ENCODE assay signal across 11 mouse cellular contexts in the genomic region with DNA sequence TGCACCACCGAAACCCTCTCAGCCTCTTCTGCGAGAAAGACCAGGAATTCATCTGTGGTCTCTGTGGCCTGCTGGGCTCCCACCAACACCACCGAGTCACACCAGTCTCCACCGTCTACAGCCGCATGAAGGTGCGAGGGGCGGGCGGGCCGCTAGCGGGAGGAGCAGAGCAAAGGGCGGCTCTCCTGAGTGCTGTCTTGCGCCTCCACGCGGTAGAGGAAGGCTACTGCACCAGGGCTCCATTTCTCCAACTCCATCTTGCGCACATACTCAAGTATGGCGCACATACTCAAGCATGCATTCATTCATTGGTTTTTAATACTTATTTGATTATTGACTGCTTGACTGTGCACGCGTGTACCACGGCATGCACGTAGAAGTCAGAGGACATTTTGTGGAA. TPM values are rescaled to one million over a fixed set of nuclear protein-coding genes. Genes with fewer than 3 reads are reported as not detected.
A peak's percentile ranks its signal among the peaks of the same experiment; 100 is the strongest.
DNase-seq lines count a peak whose midpoint lies in the region; ATAC-seq and TF ChIP-seq lines count a peak whose summit lies in the region.
"Had no signal": no experiment of that assay in that cellular context is flagged by ENCODE, and none has a peak within 500 bp of the region (broad histone marks: within the 10 kb centered on the region; RNA-seq: fewer than 3 reads in every experiment).

No protein-coding gene starts in this region.

- no peak overlapping the region for H3K4me2 ChIP-seq in liver, embryonic 12.5 days
- no peak overlapping the region for H3K4me2 ChIP-seq in liver, embryonic 14.5 days (ENCODE audit: low read depth)

- no peak overlapping the region for H3K4me3 ChIP-seq in liver, adult 2 months (ENCODE audit: insufficient read depth, low read depth, low read length)
- H3K4me3 ChIP-seq in liver, embryonic 12.5 days, result no peak overlapping the region
- no peak overlapping the region for H3K4me3 ChIP-seq in liver, embryonic 14.5 days (ENCODE audit: insufficient read depth in 1 of 2, low read depth in 2 of 2, low read length in 2 of 2)

- TF ChIP-seq CTCF in liver, adult 2 months (IDR thresholded peaks at IDR 0.05; ENCODE audit: low read depth, low read length), result peak; percentile 56
- TF ChIP-seq CTCF in liver, embryonic 14.5 days (IDR thresholded peaks at IDR 0.05; ENCODE audit: low read depth), result peak; percentile 72

- no peaks in the 10 kb centered on the region for H3K79me2 ChIP-seq in liver, adult 2 months (ENCODE audit: control insufficient read depth, insufficient read depth, low read length)

- H3K27me3 ChIP-seq in liver, adult 2 months (ENCODE audit: control insufficient read depth, insufficient read depth, low read length), result no peaks in the 10 kb centered on the region
- H3K27me3 ChIP-seq in liver, embryonic 12.5 days (replicated peaks), result peaks cover 24% of the 10 kb centered on the region
- H3K27me3 ChIP-seq in liver, embryonic 14.5 days (ENCODE audit: control insufficient read depth, insufficient read depth, low read length), result no peaks in the 10 kb centered on the region; the same call in 1 of the 2 replicates

- no peak overlapping the region for H3K27ac ChIP-seq in liver, adult 2 months (replicated peaks; ENCODE audit: insufficient read depth, low read depth, low read length)
- H3K27ac ChIP-seq in liver, embryonic 12.5 days, result no peak overlapping the region
- no peak overlapping the region for H3K27ac ChIP-seq in liver, embryonic 14.5 days

- ATAC-seq in cerebellum, adult (ENCODE audit: insufficient number of reproducible peaks, low FRiP score, low TSS enrichment), result no peak
- ATAC-seq in liver, embryonic 12.5 days, result no peak
- no peak for ATAC-seq in liver, embryonic 14.5 days (ENCODE audit: insufficient read depth)

- TF ChIP-seq EP300 in liver, embryonic 14.5 days (IDR thresholded peaks at IDR 0.05; ENCODE audit: low read depth), result no peak

- H3K4me1 ChIP-seq in liver, adult 2 months (ENCODE audit: control insufficient read depth, insufficient read depth, low read length), result no peaks in the 10 kb centered on the region
- H3K4me1 ChIP-seq in liver, embryonic 12.5 days, result no peaks in the 10 kb centered on the region
- no peaks in the 10 kb centered on the region for H3K4me1 ChIP-seq in liver, embryonic 14.5 days (replicated peaks; ENCODE audit: control insufficient read depth in 2 of 2, insufficient read depth in 2 of 2, low read length in 1 of 2)

- no peak overlapping the region for H3K9ac ChIP-seq in liver, adult 2 months (ENCODE audit: low read depth, low read length)
- no peak overlapping the region for H3K9ac ChIP-seq in liver, embryonic 12.5 days
- H3K9ac ChIP-seq in liver, embryonic 14.5 days (replicated peaks), result no peak overlapping the region

- H3K36me3 ChIP-seq in liver, adult 2 months (ENCODE audit: control insufficient read depth, insufficient read depth, low read length), result no peaks in the 10 kb centered on the region
- H3K36me3 ChIP-seq in liver, embryonic 12.5 days, result no peaks in the 10 kb centered on the region
- no peaks in the 10 kb centered on the region for H3K36me3 ChIP-seq in liver, embryonic 14.5 days (replicated peaks; ENCODE audit: control insufficient read depth, insufficient read depth, low read depth)

- no peak for TF ChIP-seq POLR2A in liver, adult 2 months (IDR thresholded peaks at IDR 0.05; ENCODE audit: extremely low read depth, insufficient read depth, low read length)

- H3K9me3 ChIP-seq in liver, embryonic 12.5 days (replicated peaks), result 0 out of 2 replicates have a peak, but pooled peaks cover 4% of the 10 kb centered on the region
- no peaks in the 10 kb centered on the region for H3K9me3 ChIP-seq in liver, embryonic 14.5 days (ENCODE audit: control insufficient read depth, low read length)

- WGBS in liver, adult 2 months, result 22% methylated on average over 20 of the region's 20 CpGs
- 18% methylated on average over 20 of the region's 20 CpGs for WGBS in liver, embryonic 12.5 days (ENCODE audit: insufficient replicate concordance)
- 17% methylated on average over 20 of the region's 20 CpGs for WGBS in liver, embryonic 14.5 days (ENCODE audit: insufficient replicate concordance)

- peak; percentile 37 to 50 for DNase-seq in cerebellum, postnatal 10 days
- no peak for DNase-seq in liver, adult 2 months (ENCODE audit: extremely low read depth, low read depth, low spot score)
- DNase-seq in c-Kit-positive CD71-negative TER-119-negative erythroid progenitor cells, embryonic 14.5 days (ENCODE audit: low read depth), result peak; percentile 45
- DNase-seq in liver, embryonic 14.5 days (ENCODE audit: low read depth in 3 of 3, low spot score in 3 of 3), result peak in 1 of 3 experiments; percentile 16
- no peak for DNase-seq in adipocyte (ENCODE audit: low spot score)
- DNase-seq in cerebellum, postnatal 25 days, result no peak
- DNase-seq: lung, adult 18-20 months had no signal

RNA-seq across cellular contexts. Expression of gene Trim50, which starts 0.5 kb away (rescaled TPM):
- not detected in 2 replicates for total RNA-seq in liver, adult 2 months (2014; rRNA removed)
- not detected in 2 replicates for polyA plus RNA-seq in liver, adult 2 months (2012; rRNA removed)
- not detected in 2 replicates for polyA plus RNA-seq in liver, embryonic 12.5 days (2016; fragmentation: Nextera tagmentation; extraction: Ambion mirVana)
- not detected in 2 replicates for polyA plus RNA-seq in liver, embryonic 14.5 days (2012; rRNA removed)
- polyA plus RNA-seq in liver, embryonic 14.5 days (2014; fragmentation: Nextera tagmentation; extraction: Ambion mirVana), result not detected in 2 replicates
- polyA plus RNA-seq: frontal cortex, adult 2 months; urinary bladder, adult 2 months had no signal

RNA-seq across cellular contexts. Expression of gene Fkbp6, which starts 3.7 kb away (rescaled TPM):
- total RNA-seq in liver, adult 2 months (2014; rRNA removed), result not detected in 2 replicates
- polyA plus RNA-seq in liver, adult 2 months (2012; rRNA removed), result not detected in 2 replicates
- 0.13 and 0.26 TPM in 2 replicates for polyA plus RNA-seq in liver, embryonic 12.5 days (2016; fragmentation: Nextera tagmentation; extraction: Ambion mirVana)
- polyA plus RNA-seq in liver, embryonic 14.5 days (2012; rRNA removed), result 0.03 TPM in 2 replicates
- polyA plus RNA-seq in liver, embryonic 14.5 days (2014; fragmentation: Nextera tagmentation; extraction: Ambion mirVana), result not detected in 2 replicates
- polyA plus RNA-seq: urinary bladder, adult 2 months had no signal

RNA-seq across cellular contexts. Expression of gene Nsun5, which starts 16.2 kb away (rescaled TPM):
- total RNA-seq in liver, adult 2 months (2014; rRNA removed), result 7.7 and 10.7 TPM in 2 replicates
- polyA plus RNA-seq in liver, adult 2 months (2012; rRNA removed), result 16.4 and 23.7 TPM in 2 replicates
- 30.9 and 33.6 TPM in 2 replicates for polyA plus RNA-seq in liver, embryonic 12.5 days (2016; fragmentation: Nextera tagmentation; extraction: Ambion mirVana)
- polyA plus RNA-seq in liver, embryonic 14.5 days (2012; rRNA removed), result 12.4 and 13.9 TPM in 2 replicates
- 10.5 and 12.9 TPM in 2 replicates for polyA plus RNA-seq in liver, embryonic 14.5 days (2014; fragmentation: Nextera tagmentation; extraction: Ambion mirVana)

RNA-seq across cellular contexts. Expression of gene Pom121, which starts 40.8 kb away (rescaled TPM):
- total RNA-seq in liver, adult 2 months (2014; rRNA removed), result 0.92 and 2.0 TPM in 2 replicates
- polyA plus RNA-seq in liver, adult 2 months (2012; rRNA removed), result 5.7 and 6.0 TPM in 2 replicates
- polyA plus RNA-seq in liver, embryonic 12.5 days (2016; fragmentation: Nextera tagmentation; extraction: Ambion mirVana), result 12.2 and 13.8 TPM in 2 replicates
- polyA plus RNA-seq in liver, embryonic 14.5 days (2012; rRNA removed), result 7.6 and 9.7 TPM in 2 replicates
- 5.4 and 7.0 TPM in 2 replicates for polyA plus RNA-seq in liver, embryonic 14.5 days (2014; fragmentation: Nextera tagmentation; extraction: Ambion mirVana)

Comparison
In these comparisons a context has a peak if more than half of its experiments do, and no peak if none do; other contexts are left out.
1. DNase-seq: peak in cerebellum, postnatal 10 days (2 of 2) and c-Kit-positive CD71-negative TER-119-negative erythroid progenitor cells, embryonic 14.5 days (single experiment); none in liver, adult 2 months (single experiment), adipocyte (single experiment) and cerebellum, postnatal 25 days (0 of 2).